Mouse (Mus musculus): ENCODE data around the gene Fcgr1. TPM values are rescaled to one million over a fixed set of nuclear protein-coding genes. Genes with fewer than 3 reads are reported as not detected.
"Not testable (repeated sequence)": the region's sequence is repeated elsewhere in the genome, so short reads cannot be mapped to it uniquely, and the experiment has no call there.

Gene Fcgr1
- total RNA-seq (2014; rRNA removed) (2.6 and 8.4 TPM in 2 replicates), polyA plus RNA-seq (2015; fragmentation: Nextera tagmentation; extraction: Ambion mirVana) (2.1 and 2.4 TPM in 2 replicates)

DNA sequence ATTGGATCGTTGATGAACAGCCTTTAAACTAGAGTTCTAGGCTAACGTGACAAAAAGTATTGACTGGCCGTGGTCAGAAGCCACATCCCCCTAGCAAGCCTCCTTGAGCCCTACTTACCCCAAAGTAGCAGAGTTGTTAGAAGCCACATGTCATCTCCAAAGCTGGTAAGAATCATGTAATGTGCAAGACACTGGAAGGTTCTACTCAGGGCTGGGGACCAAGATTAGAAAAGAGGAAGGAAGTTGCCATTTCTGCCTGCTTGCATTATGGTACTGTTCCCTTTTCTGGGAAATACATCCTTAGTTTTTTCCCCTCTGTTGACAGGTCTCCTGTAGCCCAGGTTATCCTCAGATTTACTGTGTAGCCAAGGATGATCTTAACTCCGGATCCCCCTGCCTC, at the start of gene Fcgr1:
TSS of gene Fcgr1 (minus strand) at position 183 of the 400 bp plus-strand sequence.
- H3K4me1 ChIP-seq (ENCODE audit: insufficient read depth, low read length), result no peaks in the 10 kb centered on the region
- no peak for TF ChIP-seq CTCF (IDR thresholded peaks at IDR 0.05; ENCODE audit: low read depth)
- no peak within 1 kb of the TSS for H3K9ac ChIP-seq (replicated peaks; ENCODE audit: low read length)
- ATAC-seq (no peak), DNase-seq (ENCODE audit: low spot score) (no peak)
- 81% methylated on average over 4 of the region's 4 CpGs for WGBS
- H3K27me3 ChIP-seq (ENCODE audit: insufficient read depth, low read length), result no peaks in the 10 kb centered on the region
- H3K4me3 ChIP-seq (ENCODE audit: low read length), result no peak within 1 kb of the TSS
- no peaks in the 10 kb centered on the region for H3K36me3 ChIP-seq (ENCODE audit: insufficient read depth, low read length)
- no peaks in the 10 kb centered on the region for H3K9me3 ChIP-seq (ENCODE audit: low read length)
- H3K4me2 ChIP-seq (ENCODE audit: low read depth, low read length), result no peak within 1 kb of the TSS
- H3K27ac ChIP-seq, result no peak within 1 kb of the TSS

DNA sequence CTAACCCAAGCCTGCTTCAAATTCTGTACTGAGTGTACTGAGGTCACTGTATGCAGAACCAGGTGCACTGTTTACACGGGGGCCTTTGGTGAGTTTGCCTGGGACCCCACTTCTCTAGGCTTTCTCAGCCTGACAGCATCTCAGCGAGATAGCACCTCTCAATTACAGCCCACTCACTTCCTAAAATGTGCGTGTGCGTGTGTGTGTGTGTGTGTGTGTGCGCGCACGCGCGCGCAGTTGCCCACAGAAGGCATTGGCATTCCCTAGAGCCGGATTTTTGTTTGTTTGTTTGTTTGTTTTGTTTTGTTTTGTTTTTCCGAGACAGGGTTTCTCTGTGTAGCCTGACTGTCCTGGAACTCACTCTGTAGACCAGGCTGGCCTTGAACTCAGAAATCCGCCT, 48.9 kb upstream of the Fcgr1 start:
- not testable (repeated sequence) for H3K4me1 ChIP-seq (ENCODE audit: insufficient read depth, low read length); H3K4me2 ChIP-seq (ENCODE audit: low read depth, low read length); H3K36me3 ChIP-seq (ENCODE audit: insufficient read depth, low read length); H3K4me3 ChIP-seq (ENCODE audit: low read length); H3K9ac ChIP-seq (replicated peaks; ENCODE audit: low read length); DNase-seq (ENCODE audit: low spot score); H3K27ac ChIP-seq; ATAC-seq; H3K9me3 ChIP-seq (ENCODE audit: low read length)
- WGBS, result 61% methylated on average over 13 of the region's 13 CpGs
- H3K27me3 ChIP-seq (ENCODE audit: insufficient read depth, low read length), result peaks cover 44% of the 10 kb centered on the region

DNA sequence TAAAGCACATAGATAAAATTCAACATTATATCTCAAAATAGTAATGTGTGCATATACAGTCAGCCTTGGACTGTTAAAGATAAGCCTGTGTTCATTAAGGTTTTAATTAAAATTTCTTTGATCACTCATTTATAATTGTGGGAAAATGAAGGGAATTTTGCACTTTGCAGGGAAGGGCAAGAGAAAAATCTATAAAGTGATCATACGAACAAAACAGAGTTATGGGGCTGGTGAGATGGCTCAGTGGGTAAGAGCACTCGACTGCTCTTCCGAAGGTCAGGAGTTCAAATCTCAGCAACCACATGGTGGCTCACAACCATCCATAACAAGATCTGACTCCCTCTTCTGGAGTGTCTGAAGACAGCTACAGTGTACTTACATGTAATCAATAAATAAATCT, 48.3 kb upstream of the Fcgr1 start:
- ATAC-seq; H3K4me3 ChIP-seq (ENCODE audit: low read length); H3K4me2 ChIP-seq (ENCODE audit: low read depth, low read length); DNase-seq (ENCODE audit: low spot score); H3K4me1 ChIP-seq (ENCODE audit: insufficient read depth, low read length); H3K36me3 ChIP-seq (ENCODE audit: insufficient read depth, low read length); H3K9ac ChIP-seq (replicated peaks; ENCODE audit: low read length); H3K27ac ChIP-seq; H3K9me3 ChIP-seq (ENCODE audit: low read length): not testable (repeated sequence)
- H3K27me3 ChIP-seq (ENCODE audit: insufficient read depth, low read length), result peaks cover 49% of the 10 kb centered on the region
- 51% methylated on average over 3 of the region's 3 CpGs for WGBS

- Histone ChIP-seq H3K27ac (no peak overlapping the region), H3K27me3 (ENCODE audit: insufficient read depth, low read length) (peaks cover 63% of the 10 kb centered on the region), H3K4me1 (ENCODE audit: insufficient read depth, low read length) (no peaks in the 10 kb centered on the region), H3K9me3 (ENCODE audit: low read length) (no peaks in the 10 kb centered on the region), H3K4me3 (ENCODE audit: low read length) (no peak overlapping the region), H3K9ac (replicated peaks; ENCODE audit: low read length) (no peak overlapping the region), H3K4me2 (ENCODE audit: low read depth, low read length) (no peak overlapping the region), H3K36me3 (ENCODE audit: insufficient read depth, low read length) (no peaks in the 10 kb centered on the region)
- DNase-seq (ENCODE audit: low spot score), result no peak
- TF ChIP-seq CTCF (IDR thresholded peaks at IDR 0.05; ENCODE audit: low read depth), result no peak
- WGBS, result 4% methylated on average over 24 of the region's 24 CpGs
- ATAC-seq, result no peak
These were observed 47.0 kb upstream of the Fcgr1 start for GRCm38 (mm10) chr3:96340611-96341312.

DNA sequence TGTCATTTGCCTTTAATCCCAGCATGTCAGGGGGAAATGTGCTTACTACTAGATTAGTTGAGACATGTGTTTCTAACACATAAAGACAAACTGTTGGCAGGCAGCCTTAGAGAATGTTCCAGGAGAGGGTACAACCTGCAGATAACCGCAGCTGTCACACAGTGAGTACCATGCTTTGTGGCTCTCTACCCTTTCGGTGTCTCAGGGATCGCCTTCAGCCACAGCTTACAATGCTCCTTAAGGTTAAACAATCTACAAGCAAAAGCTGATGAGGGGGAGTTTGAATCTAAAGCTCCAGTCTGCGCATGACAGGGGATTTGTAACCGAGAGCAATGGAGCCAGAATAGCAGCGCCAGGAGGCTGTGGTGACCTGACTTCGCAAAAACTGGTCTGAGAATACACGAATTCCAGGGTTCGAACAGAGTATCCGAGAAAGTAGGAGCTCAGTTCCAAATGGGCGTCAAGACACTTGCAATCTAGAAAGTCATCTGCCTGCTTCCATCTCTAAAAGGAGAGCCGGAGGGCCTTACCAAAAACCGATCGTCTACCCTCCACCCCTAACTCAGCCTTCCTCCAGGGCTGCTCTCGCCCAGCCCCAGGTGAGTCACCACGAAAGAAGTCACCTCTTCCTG, 45.2 kb upstream of the Fcgr1 start:
- Histone ChIP-seq H3K4me2 (ENCODE audit: low read depth, low read length) (no peak overlapping the region), H3K27ac (no peak overlapping the region), H3K36me3 (ENCODE audit: insufficient read depth, low read length) (no peaks in the 10 kb centered on the region), H3K4me3 (ENCODE audit: low read length) (no peak overlapping the region), H3K4me1 (ENCODE audit: insufficient read depth, low read length) (no peaks in the 10 kb centered on the region), H3K9me3 (ENCODE audit: low read length) (no peaks in the 10 kb centered on the region), H3K9ac (replicated peaks; ENCODE audit: low read length) (no peak overlapping the region), H3K27me3 (ENCODE audit: insufficient read depth, low read length) (peaks cover 64% of the 10 kb centered on the region)
- DNase-seq (ENCODE audit: low spot score) (no peak), ATAC-seq (no peak)
- TF ChIP-seq CTCF (IDR thresholded peaks at IDR 0.05; ENCODE audit: low read depth), result no peak
- 35% methylated on average over 16 of the region's 16 CpGs for WGBS

DNA sequence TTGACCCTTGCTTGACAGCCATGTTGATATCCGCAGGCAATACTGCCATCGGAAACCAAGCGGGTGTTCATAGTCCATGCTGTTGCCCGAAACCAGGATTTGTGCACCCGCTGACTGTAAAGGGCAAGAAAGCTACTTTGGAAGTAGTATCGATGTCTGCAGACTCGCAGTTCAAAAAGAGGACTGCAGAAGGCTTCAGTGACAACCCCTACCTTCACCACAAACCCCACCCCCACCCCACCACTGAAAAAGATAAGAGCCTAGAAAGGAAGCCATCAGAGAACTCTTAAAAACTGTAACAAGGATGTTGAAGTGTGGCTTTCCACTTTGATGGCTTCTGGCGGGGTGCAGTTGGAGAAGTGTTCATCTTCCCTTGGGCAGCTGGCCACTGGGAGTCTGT, 44.3 kb upstream of the Fcgr1 start:
- no peak for TF ChIP-seq CTCF (IDR thresholded peaks at IDR 0.05; ENCODE audit: low read depth)
- H3K9ac ChIP-seq (replicated peaks; ENCODE audit: low read length), result no peak overlapping the region
- no peak overlapping the region for H3K27ac ChIP-seq
- no peak overlapping the region for H3K4me3 ChIP-seq (ENCODE audit: low read length)
- no peaks in the 10 kb centered on the region for H3K9me3 ChIP-seq (ENCODE audit: low read length)
- no peaks in the 10 kb centered on the region for H3K36me3 ChIP-seq (ENCODE audit: insufficient read depth, low read length)
- no peak for DNase-seq (ENCODE audit: low spot score)
- H3K27me3 ChIP-seq (ENCODE audit: insufficient read depth, low read length), result peaks cover 71% of the 10 kb centered on the region
- H3K4me2 ChIP-seq (ENCODE audit: low read depth, low read length), result no peak overlapping the region
- H3K4me1 ChIP-seq (ENCODE audit: insufficient read depth, low read length), result no peaks in the 10 kb centered on the region
- ATAC-seq, result no peak
- 90% methylated on average over 8 of the region's 8 CpGs for WGBS

DNA sequence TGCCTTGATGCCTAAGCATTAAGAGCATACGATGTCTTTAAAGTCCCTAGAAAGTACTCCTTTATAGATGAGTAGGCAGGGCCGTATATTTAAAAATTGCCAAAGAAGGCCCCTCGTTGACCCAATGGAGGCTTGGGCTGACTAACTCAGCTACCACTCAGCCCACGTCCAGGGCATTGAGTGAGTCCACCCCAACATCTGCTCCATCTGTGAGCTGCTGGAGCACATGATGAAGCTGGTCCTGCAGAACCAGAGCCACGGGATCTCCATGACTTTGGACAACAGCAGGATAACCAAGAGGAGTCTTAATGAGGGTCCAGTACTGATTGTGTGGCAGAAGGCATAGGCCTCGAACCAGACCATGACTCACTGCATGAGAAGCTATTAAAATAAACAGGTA, 43.5 kb upstream of the Fcgr1 start:
- no peak overlapping the region for H3K27ac ChIP-seq
- no peaks in the 10 kb centered on the region for H3K4me1 ChIP-seq (ENCODE audit: insufficient read depth, low read length)
- TF ChIP-seq CTCF (IDR thresholded peaks at IDR 0.05; ENCODE audit: low read depth), result no peak
- no peak overlapping the region for H3K9ac ChIP-seq (replicated peaks; ENCODE audit: low read length)
- ATAC-seq, result no peak
- H3K27me3 ChIP-seq (ENCODE audit: insufficient read depth, low read length), result peaks cover 75% of the 10 kb centered on the region
- 89% methylated on average over 6 of the region's 6 CpGs for WGBS
- no peaks in the 10 kb centered on the region for H3K36me3 ChIP-seq (ENCODE audit: insufficient read depth, low read length)
- no peaks in the 10 kb centered on the region for H3K9me3 ChIP-seq (ENCODE audit: low read length)
- H3K4me3 ChIP-seq (ENCODE audit: low read length), result no peak overlapping the region
- no peak for DNase-seq (ENCODE audit: low spot score)
- no peak overlapping the region for H3K4me2 ChIP-seq (ENCODE audit: low read depth, low read length)
